Mouse (Mus musculus): ENCODE results near the gene Rnf40. TPM values are rescaled to one million over a fixed set of nuclear protein-coding genes. Genes with fewer than 3 reads are reported as not detected.
A peak's percentile ranks its signal among the peaks of the same experiment; 100 is the strongest.

Rnf40 gene
- polyA plus RNA-seq, 1 experiment from 2014 or later, result 48.3 TPM

DNA sequence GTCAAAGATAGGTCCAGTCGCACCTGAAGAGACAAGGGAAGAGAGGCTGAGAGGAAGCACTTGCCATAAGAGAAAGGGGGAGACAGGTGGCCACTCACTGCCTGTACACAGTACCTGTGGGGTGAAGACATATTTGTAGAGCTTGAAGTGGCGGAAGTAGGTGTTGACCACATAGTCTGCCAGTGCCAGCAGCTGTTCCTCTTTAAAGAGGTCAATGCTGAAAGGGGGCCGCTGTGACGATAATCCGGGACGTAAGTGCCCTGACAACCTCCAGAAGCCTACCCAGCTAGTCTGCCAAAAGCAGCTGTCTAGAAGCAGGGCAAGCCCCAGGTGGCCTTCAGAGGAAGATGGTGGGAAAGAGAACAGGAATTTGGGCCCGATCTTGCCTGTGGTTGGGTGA lies 3.5 kb upstream of the Rnf40 start:
- no peaks in the 10 kb centered on the region for H3K9me3 ChIP-seq (replicated peaks)

DNA sequence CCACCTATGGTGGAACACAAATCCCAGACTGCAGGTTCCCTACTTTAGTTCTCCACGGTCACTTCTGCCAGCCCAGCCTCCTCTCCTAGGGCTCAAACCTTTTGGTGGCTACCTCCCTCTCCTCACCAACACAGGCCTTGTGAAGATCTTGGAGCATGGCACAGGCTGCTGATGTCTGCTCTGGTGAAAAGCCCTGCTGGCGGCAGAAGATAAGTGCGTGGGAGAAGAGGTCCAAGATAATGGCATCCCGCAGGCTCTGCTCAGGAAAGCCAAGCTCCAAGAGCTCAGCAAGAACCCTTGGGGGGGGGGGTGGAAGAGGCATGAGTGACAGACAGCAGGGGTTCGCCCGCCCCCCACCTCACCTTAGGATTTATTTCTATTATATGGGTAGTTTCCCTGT lies 2.4 kb upstream of the Rnf40 start:
- Histone ChIP-seq H3K4me3 (replicated peaks) (no peak overlapping the region), H3K27ac (no peak overlapping the region), H3K36me3 (peaks cover 62% of the 10 kb centered on the region), H3K9me3 (replicated peaks) (no peaks in the 10 kb centered on the region), H3K4me1 (peaks cover 19% of the 10 kb centered on the region), H3K4me2 (no peak overlapping the region), H3K27me3 (no peaks in the 10 kb centered on the region), H3K9ac (no peak overlapping the region)
- whole genome bisulfite sequencing, result 86% methylated on average over 6 of the region's 6 CpGs
- no peak for ATAC-seq (replicated peaks; ENCODE audit: low FRiP score)

More for the DNA sequence above, 3.5 kb upstream of the Rnf40 start:
- no peak for ATAC-seq (replicated peaks; ENCODE audit: low FRiP score)
- Histone ChIP-seq H3K9ac (no peak overlapping the region), H3K4me1 (peaks cover 19% of the 10 kb centered on the region), H3K4me3 (replicated peaks) (no peak overlapping the region), H3K36me3 (peaks cover 62% of the 10 kb centered on the region), H3K27me3 (no peaks in the 10 kb centered on the region), H3K4me2 (no peak overlapping the region), H3K27ac (no peak overlapping the region)
- 90% methylated on average over 7 of the region's 7 CpGs for WGBS

DNA sequence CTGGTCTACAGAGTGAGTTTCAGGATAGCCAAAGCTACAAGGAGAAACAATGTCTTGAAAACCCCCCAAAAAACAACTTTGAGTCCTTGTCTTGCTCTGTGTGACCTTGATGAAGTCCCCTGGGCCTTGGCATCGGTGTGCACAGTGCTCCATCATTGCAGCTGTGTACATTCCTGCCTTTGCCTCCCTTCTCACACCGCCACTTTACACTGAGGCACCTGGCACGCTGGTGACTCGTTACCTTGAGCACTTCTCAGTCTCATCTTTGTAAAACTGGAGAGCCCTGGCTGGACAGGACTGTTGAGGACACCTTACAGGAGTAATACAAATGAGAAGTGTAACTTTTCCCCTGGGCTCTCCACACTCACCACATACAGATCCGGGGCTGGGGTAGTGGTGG lies 1.4 kb upstream of the Rnf40 start:
- H3K27me3 ChIP-seq, result no peaks in the 10 kb centered on the region
- whole genome bisulfite sequencing, result 66% methylated on average over 5 of the region's 5 CpGs
- peaks cover 62% of the 10 kb centered on the region for H3K36me3 ChIP-seq
- H3K4me3 ChIP-seq (replicated peaks), result peak overlapping the region; percentile 84
- ATAC-seq (replicated peaks; ENCODE audit: low FRiP score), result no peak
- H3K9me3 ChIP-seq (replicated peaks), result no peaks in the 10 kb centered on the region
- peak overlapping the region; percentile 78 for H3K4me2 ChIP-seq
- H3K27ac ChIP-seq, result peak overlapping the region; percentile 83
- peaks cover 19% of the 10 kb centered on the region for H3K4me1 ChIP-seq
- H3K9ac ChIP-seq, result peak overlapping the region; percentile 49

DNA sequence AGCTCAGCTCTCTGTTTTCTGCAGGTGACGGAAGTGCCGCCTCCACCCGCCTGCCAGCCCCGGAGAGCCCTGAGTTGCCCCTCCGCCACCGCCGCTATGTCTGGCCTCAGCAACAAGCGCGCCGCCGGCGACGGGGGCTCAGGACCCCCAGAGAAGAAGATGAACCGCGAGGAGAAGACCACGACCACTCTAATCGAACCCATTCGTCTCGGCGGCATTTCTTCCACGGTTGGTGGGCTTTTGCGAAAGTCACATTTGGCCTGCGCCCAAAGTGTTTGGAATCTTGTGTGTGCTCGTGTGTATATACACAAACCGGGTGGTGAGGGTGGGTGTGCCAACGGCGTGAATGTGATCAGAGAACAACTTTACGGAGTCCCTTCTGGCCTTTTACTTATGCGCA lies 334 bp downstream of the Rnf40 start:
- WGBS, result 5% methylated on average over 29 of the region's 29 CpGs
- no peak for ATAC-seq (replicated peaks; ENCODE audit: low FRiP score)
- Histone ChIP-seq H3K4me3 (replicated peaks) (peak overlapping the region; percentile 84), H3K9ac (peak overlapping the region; percentile 83), H3K27ac (peak overlapping the region; percentile 72), H3K27me3 (no peaks in the 10 kb centered on the region), H3K9me3 (replicated peaks) (no peaks in the 10 kb centered on the region), H3K4me2 (peak overlapping the region; percentile 78), H3K36me3 (peaks cover 62% of the 10 kb centered on the region), H3K4me1 (peaks cover 19% of the 10 kb centered on the region)

DNA sequence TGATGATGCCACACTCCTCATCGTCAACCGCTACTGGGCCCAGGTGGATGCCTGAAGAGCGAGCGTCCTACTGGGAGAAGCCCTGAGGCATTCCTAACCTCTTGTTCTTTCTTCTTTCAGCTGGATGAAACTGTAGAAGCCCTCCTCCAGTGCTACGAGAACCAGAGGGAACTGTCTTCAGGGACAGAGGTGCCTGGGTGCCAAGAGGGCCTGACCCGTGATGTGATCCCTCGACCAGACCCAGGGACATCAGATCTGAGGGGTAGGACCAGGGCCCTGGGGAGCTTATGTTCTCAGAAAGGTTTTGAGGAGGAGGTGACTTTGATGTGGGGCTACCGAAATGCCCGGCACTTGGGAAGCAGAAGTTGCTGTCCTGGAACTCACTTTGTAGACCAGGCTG lies 1.1 kb downstream of the Rnf40 start:
- no peaks in the 10 kb centered on the region for H3K9me3 ChIP-seq (replicated peaks)
- peak overlapping the region; percentile 78 for H3K4me2 ChIP-seq
- ATAC-seq (replicated peaks; ENCODE audit: low FRiP score), result no peak
- no peaks in the 10 kb centered on the region for H3K27me3 ChIP-seq
- peaks cover 19% of the 10 kb centered on the region for H3K4me1 ChIP-seq
- 0 out of 2 replicates have a peak overlapping the region, but pooled peaks have one; percentile 83 for H3K9ac ChIP-seq
- H3K27ac ChIP-seq, result no peak overlapping the region
- WGBS, result 84% methylated on average over 9 of the region's 9 CpGs
- H3K36me3 ChIP-seq, result peaks cover 62% of the 10 kb centered on the region
- H3K4me3 ChIP-seq (replicated peaks), result peak overlapping the region; percentile 84

DNA sequence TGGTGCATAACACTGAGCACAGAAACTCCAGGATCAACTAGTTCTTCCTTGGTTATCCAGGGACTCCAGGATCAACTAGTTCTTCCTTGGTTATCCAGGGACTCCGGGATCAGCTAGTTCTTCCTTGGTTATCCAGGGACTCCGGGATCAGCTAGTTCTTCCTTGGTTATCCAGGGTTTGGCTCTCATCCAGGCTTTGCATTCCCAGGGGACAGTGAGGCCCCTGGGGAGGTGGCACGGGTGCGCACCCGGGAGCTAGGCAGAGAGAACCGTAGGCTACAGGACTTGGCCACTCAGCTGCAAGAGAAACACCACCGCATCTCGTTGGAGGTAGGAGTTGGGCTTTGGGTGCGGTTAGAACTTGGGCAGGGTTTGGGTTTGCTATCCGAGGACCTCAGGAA lies 2.5 kb downstream of the Rnf40 start:
- no peak overlapping the region for H3K27ac ChIP-seq
- no peak overlapping the region for H3K9ac ChIP-seq
- no peak overlapping the region for H3K4me2 ChIP-seq
- no peak overlapping the region for H3K4me3 ChIP-seq (replicated peaks)
- ATAC-seq (replicated peaks; ENCODE audit: low FRiP score), result no peak
- no peaks in the 10 kb centered on the region for H3K27me3 ChIP-seq
- no peaks in the 10 kb centered on the region for H3K9me3 ChIP-seq (replicated peaks)
- peaks cover 67% of the 10 kb centered on the region for H3K36me3 ChIP-seq
- WGBS, result 92% methylated on average over 10 of the region's 10 CpGs
- peaks cover 19% of the 10 kb centered on the region for H3K4me1 ChIP-seq

DNA sequence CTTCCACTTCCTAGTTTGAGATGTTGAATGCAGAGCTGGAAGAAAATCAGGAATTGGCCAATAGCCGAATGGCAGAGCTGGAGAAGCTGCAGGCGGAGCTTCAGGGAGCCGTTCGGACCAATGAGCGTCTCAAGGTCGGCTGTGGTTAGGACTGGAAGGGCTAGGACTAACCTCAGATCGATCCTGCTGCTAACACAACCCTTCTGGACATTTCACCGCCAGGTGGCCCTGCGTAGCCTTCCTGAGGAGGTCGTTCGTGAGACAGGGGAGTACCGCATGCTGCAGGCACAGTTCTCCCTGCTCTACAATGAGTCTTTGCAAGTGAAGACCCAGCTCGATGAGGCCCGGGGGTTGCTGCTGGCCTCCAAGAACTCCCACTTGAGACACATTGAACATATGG lies 4.0 kb downstream of the Rnf40 start:
- no peak overlapping the region for H3K27ac ChIP-seq
- H3K36me3 ChIP-seq, result peaks cover 82% of the 10 kb centered on the region
- no peaks in the 10 kb centered on the region for H3K27me3 ChIP-seq
- ATAC-seq (replicated peaks; ENCODE audit: low FRiP score), result no peak
- no peak overlapping the region for H3K9ac ChIP-seq
- 89% methylated on average over 14 of the region's 14 CpGs for WGBS
- peaks cover 12% of the 10 kb centered on the region for H3K4me1 ChIP-seq
- no peaks in the 10 kb centered on the region for H3K9me3 ChIP-seq (replicated peaks)
- H3K4me2 ChIP-seq, result no peak overlapping the region
- no peak overlapping the region for H3K4me3 ChIP-seq (replicated peaks)

DNA sequence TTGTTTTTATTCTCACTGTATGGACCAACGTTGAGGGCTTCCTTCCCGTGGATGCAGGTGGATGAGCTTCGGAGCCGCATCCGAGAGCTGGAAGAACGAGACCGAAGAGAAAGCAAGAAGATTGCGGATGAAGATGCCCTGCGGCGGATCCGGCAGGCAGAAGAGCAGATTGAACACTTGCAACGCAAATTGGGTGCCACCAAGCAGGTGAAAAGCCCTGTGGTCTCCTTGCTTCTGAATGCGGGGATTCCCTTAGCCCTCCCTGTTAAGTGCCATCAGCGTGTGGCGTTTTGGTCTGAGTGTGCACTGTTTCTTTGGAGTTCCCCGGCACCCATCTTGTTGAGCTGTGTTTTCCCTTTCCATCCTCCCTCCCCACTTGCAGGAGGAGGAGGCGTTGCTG lies 8.2 kb downstream of the Rnf40 start:
- H3K4me1 ChIP-seq, result no peaks in the 10 kb centered on the region
- H3K4me2 ChIP-seq, result no peak overlapping the region
- 95% methylated on average over 17 of the region's 17 CpGs for WGBS
- ATAC-seq (replicated peaks; ENCODE audit: low FRiP score), result no peak
- H3K27me3 ChIP-seq, result no peaks in the 10 kb centered on the region
- H3K4me3 ChIP-seq (replicated peaks), result no peak overlapping the region
- H3K27ac ChIP-seq, result no peak overlapping the region
- no peak overlapping the region for H3K9ac ChIP-seq
- peaks cover 100% of the 10 kb centered on the region for H3K36me3 ChIP-seq
- H3K9me3 ChIP-seq (replicated peaks), result no peaks in the 10 kb centered on the region

DNA sequence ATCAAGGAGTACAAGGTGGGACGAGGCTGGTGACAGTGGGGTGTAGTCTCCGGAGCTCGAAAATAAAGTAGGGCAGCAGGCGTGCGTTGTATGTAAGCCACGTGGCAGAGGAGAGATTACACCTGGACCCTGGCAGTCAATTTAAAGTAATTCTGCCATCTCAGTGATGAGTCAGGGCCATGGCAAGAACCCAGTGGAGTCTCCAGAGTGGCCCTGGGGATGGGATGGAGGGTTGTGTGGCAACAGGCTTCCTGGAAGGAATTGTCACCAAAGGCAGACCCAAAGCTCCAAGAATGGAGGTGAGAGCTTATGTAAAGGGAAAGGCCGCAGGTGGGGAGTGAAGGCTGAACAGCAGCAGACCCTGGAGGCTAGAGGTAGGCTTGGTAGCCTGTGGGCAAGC lies 12.0 kb downstream of the Rnf40 start:
- no peak overlapping the region for H3K27ac ChIP-seq
- no peak overlapping the region for H3K9ac ChIP-seq
- no peaks in the 10 kb centered on the region for H3K4me1 ChIP-seq
- no peak for ATAC-seq (replicated peaks; ENCODE audit: low FRiP score)
- H3K9me3 ChIP-seq (replicated peaks), result no peaks in the 10 kb centered on the region
- WGBS, result 96% methylated on average over 7 of the region's 7 CpGs
- H3K36me3 ChIP-seq, result peaks cover 99% of the 10 kb centered on the region
- no peak overlapping the region for H3K4me3 ChIP-seq (replicated peaks)
- no peak overlapping the region for H3K4me2 ChIP-seq
- no peaks in the 10 kb centered on the region for H3K27me3 ChIP-seq

DNA sequence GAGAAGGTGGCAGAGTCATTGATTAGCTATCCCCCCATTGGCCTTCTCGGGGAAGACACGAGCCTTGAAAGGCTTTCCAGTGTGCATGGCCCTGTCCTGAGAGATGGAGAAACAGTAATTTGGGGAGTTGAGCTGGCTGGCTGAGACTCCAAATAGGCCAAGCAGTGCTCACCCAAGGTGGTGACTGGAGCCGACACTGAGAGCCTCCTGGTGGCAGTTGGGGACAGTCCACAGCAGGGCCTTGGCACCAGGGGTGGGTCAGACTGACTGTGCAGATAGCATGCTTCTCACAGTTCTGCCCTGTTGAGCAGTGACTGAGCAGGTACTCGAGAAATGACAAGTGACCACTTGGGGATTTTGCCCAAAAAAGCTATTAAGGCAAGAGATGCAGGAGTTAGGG lies 13.2 kb downstream of the Rnf40 start:
- no peak overlapping the region for H3K27ac ChIP-seq
- no peak overlapping the region for H3K9ac ChIP-seq
- H3K9me3 ChIP-seq (replicated peaks), result no peaks in the 10 kb centered on the region
- 90% methylated on average over 4 of the region's 4 CpGs for WGBS
- no peak for ATAC-seq (replicated peaks; ENCODE audit: low FRiP score)
- H3K4me1 ChIP-seq, result no peaks in the 10 kb centered on the region
- no peak overlapping the region for H3K4me3 ChIP-seq (replicated peaks)
- H3K4me2 ChIP-seq, result no peak overlapping the region
- peaks cover 99% of the 10 kb centered on the region for H3K36me3 ChIP-seq
- no peaks in the 10 kb centered on the region for H3K27me3 ChIP-seq

DNA sequence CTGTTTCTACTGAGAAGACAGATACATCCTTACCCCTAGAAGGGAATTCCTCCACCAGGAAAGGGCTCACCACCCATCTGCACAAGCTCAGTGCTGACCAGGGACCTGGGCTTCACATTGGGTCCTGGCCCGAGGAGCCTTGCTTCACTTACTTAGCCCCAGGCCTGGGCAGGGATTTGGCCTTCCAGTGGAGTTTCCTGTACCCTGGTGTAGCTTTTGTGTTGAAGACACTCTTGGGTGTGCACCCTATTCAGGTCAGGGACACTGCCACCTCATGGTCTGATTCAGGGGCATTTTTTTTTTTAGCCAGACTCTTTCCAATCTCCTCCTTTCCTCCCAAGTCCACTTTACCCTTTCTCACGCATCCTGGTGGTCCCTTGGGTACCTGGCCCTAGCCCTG lies 14.3 kb downstream of the Rnf40 start:
- 88% methylated on average over 2 of the region's 2 CpGs for WGBS
- Histone ChIP-seq H3K4me1 (no peaks in the 10 kb centered on the region), H3K36me3 (peaks cover 99% of the 10 kb centered on the region), H3K27me3 (no peaks in the 10 kb centered on the region), H3K9ac (no peak overlapping the region), H3K27ac (no peak overlapping the region), H3K4me3 (replicated peaks) (no peak overlapping the region), H3K4me2 (no peak overlapping the region), H3K9me3 (replicated peaks) (no peaks in the 10 kb centered on the region)
- ATAC-seq (replicated peaks; ENCODE audit: low FRiP score), result no peak

DNA sequence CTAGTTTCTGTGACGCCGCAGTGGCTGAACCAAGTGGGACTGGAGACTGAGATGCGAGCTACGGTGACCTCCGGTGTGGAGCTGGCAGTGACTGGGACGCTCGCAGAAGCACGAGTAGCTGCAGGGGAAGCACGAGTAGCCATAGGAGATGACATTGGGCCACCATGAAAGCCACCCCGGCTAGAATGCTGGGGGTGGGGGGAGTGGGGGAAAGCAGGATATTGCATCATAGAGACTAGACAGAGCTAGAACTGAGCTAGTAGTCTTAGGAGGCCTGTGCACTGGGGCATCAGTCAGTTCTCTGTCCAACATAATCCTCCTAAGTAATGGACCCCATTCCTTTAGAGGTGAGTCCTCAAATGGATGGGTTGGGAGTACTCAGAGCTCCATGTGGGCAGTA lies 15.7 kb downstream of the Rnf40 start:
- 86% methylated on average over 10 of the region's 10 CpGs for WGBS
- no peak for ATAC-seq (replicated peaks; ENCODE audit: low FRiP score)
- no peak overlapping the region for H3K4me3 ChIP-seq (replicated peaks)
- peaks cover 99% of the 10 kb centered on the region for H3K36me3 ChIP-seq
- H3K27ac ChIP-seq, result no peak overlapping the region
- H3K9ac ChIP-seq, result no peak overlapping the region
- H3K4me1 ChIP-seq, result no peaks in the 10 kb centered on the region
- H3K9me3 ChIP-seq (replicated peaks), result no peaks in the 10 kb centered on the region
- no peak overlapping the region for H3K4me2 ChIP-seq
- no peaks in the 10 kb centered on the region for H3K27me3 ChIP-seq

DNA sequence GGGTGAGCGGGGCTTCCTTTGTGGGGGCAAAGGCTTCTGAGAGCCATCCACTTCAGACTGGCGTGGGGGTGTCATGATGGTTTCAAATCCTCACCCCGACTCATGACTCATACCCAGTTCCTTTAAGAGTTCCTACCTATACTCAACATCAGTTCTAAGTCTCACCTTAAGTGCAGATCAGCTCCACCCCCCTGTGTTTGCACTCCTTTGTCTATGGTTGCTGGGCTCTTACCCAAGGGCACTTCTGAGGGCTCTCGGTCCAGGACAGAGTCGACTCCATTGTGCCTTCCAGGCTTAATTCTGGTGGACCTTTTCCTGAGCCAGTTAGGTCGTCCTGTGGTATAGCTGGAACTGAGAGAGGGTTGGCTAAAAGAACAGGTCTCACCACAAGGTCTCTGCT lies 18.6 kb downstream of the Rnf40 start:
- H3K27me3 ChIP-seq, result no peaks in the 10 kb centered on the region
- H3K36me3 ChIP-seq, result peaks cover 99% of the 10 kb centered on the region
- H3K9me3 ChIP-seq (replicated peaks), result no peaks in the 10 kb centered on the region
- H3K9ac ChIP-seq, result no peak overlapping the region
- no peak for ATAC-seq (replicated peaks; ENCODE audit: low FRiP score)
- H3K27ac ChIP-seq, result no peak overlapping the region
- H3K4me2 ChIP-seq, result no peak overlapping the region
- WGBS, result 85% methylated on average over 6 of the region's 6 CpGs
- no peak overlapping the region for H3K4me3 ChIP-seq (replicated peaks)
- no peaks in the 10 kb centered on the region for H3K4me1 ChIP-seq
